Mouse (Mus musculus) spleen, adult 2 months (tissue): ENCODE measurements around the gene Grm4.

Experiments
- CTCF ChIP-seq: fragments of 200-500 bp; IDR thresholded peaks from 2 replicates; pipeline ENCODE4 v1.5.1; 2011; ENCODE audit warnings: mild to moderate bottlenecking, inconsistent platforms; ENCODE audit not compliant: insufficient read depth, insufficient read length, insufficient replicate concordance; ENCODE audit errors: extremely low read depth
- POLR2A ChIP-seq: fragments of 200-500 bp; IDR thresholded peaks from 2 replicates; pipeline ENCODE4 v1.6.1; 2011; ENCODE audit warnings: low read depth, low read length, inconsistent platforms

GRCm38 (mm10) chr17:27401200-27401599 is 120.0 kb downstream of the Grm4 start:
- TF ChIP-seq CTCF (no peak), POLR2A (no peak)
